Mouse (Mus musculus) liver, embryonic 11.5 days (tissue): ENCODE measurements around the gene Gm17655. TPM values are rescaled to one million over a fixed set of nuclear protein-coding genes. Genes with fewer than 3 reads are reported as not detected.

Experiments used
- ATAC-seq: fragments of 200-750 bp; cut with Nextera tagmentation; replicated peaks from 2 replicates; pipeline ENCODE4 v1.8.0; 2017; ENCODE audit warnings: moderate number of reproducible peaks, mild to moderate bottlenecking, moderate TSS enrichment, moderate library complexity; ENCODE audit not compliant: low FRiP score
- DNase-seq: peaks from one replicate; pipeline ENCODE4 v3.0.0-alpha.2; 2017; ENCODE audit warnings: low spot score
- H3K27ac ChIP-seq: fragments of 300-500 bp; sonication (generic); 2 replicates; pipeline ENCODE4 v1.5.1; 2014; ENCODE audit warnings: mild to moderate bottlenecking, low read depth, low read length, control low read depth
- H3K27me3 ChIP-seq: fragments of 300-500 bp; sonication (generic); replicated peaks from 2 replicates; pipeline ENCODE4 v1.6.1; 2014; ENCODE audit warnings: low read length, mixed read lengths; ENCODE audit not compliant: control insufficient read depth, insufficient read depth
- H3K36me3 ChIP-seq: fragments of 300-500 bp; sonication (generic); 2 replicates; pipeline ENCODE4 v1.6.1; 2014; ENCODE audit warnings: mild to moderate bottlenecking, low read length, moderate library complexity, mixed read lengths; ENCODE audit not compliant: control insufficient read depth, insufficient read depth
- H3K4me1 ChIP-seq: fragments of 300-500 bp; sonication (generic); replicated peaks from 2 replicates; pipeline ENCODE4 v1.6.1; 2014; ENCODE audit warnings: low read length, mixed read lengths; ENCODE audit not compliant: control insufficient read depth, insufficient read depth
- H3K4me2 ChIP-seq: fragments of 300-500 bp; sonication (generic); 2 replicates; pipeline ENCODE4 v1.6.1; 2014; ENCODE audit warnings: mild to moderate bottlenecking, control low read depth, moderate library complexity
- H3K4me3 ChIP-seq: fragments of 300-500 bp; sonication (generic); 2 replicates; pipeline ENCODE4 v1.5.1; 2014; ENCODE audit warnings: low read depth, low read length, control low read depth
- H3K9ac ChIP-seq: fragments of 300-500 bp; sonication (generic); 2 replicates; pipeline ENCODE4 v1.6.1; 2014; ENCODE audit warnings: low read depth, low read length, control low read depth
- H3K9me3 ChIP-seq: fragments of 300-500 bp; sonication (generic); 2 replicates; pipeline ENCODE4 v1.6.1; 2016; ENCODE audit warnings: low read length, inconsistent platforms, mixed read lengths; ENCODE audit not compliant: control insufficient read depth
- WGBS: fragments of 180-500 bp; shearing (Covaris S2); extraction: QIAGEN DNeasy Blood & Tissue Kit; methylation state at CpG from one replicate; pipeline ENCODE4 v1.1.7; 2014; 5-methylcytosine and 5-hydroxymethylcytosine counted together
- polyA plus RNA-seq: library from polyadenylated mRNA; unstranded; fragments of >200 nt; fragmentation: Nextera tagmentation; extraction: Ambion mirVana; gene quantifications from 2 replicates; pipeline ENCODE4 v1.2.1, GENCODE M21; 2014

The Gm17655 gene
- polyA plus RNA-seq, 1 experiment from 2014 or later: 2.7 TPM

DNA sequence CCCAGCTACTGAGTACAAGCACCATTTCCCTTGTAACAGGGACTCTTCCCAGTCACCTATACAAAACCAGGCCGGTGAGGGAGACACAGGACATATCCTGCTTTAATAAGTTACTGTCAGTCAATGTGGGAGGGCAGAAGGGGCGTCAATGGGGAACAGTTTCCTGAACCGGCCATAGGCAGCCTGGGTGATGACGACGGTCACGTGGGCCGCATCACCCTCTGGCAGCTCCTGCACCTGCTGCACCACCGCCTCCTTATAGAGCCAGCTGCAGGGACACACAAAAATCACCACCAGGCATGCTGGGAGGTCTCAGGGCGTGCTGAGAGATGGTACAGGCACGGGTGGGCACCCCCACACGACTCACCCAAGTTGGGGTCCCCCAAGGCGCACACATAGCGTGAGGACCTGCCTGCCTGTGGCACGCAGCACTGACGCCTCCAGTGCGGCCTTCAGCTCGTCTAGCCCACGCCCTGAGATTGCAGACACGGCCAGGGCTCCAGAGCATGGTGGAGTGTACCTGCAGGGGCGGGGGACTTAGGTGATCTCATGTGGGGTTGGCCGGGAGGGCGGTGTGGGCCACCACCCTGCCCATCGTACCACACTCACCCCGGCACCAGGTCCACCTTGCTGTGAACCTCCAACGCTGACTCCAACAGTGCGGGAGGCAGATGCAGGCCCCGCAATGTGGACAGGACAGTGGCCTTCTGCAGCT lies 31.7 kb upstream of the Gm17655 start:
- no peak overlapping the region for H3K4me3 ChIP-seq
- H3K9ac ChIP-seq: no peak overlapping the region
- ATAC-seq (no peak), DNase-seq (no peak)
- H3K27ac ChIP-seq: no peak overlapping the region
- peaks cover 7% of the 10 kb centered on the region; the same call in 1 of the 2 replicates for H3K27me3 ChIP-seq
- H3K9me3 ChIP-seq: no peaks in the 10 kb centered on the region
- no peak overlapping the region for H3K4me2 ChIP-seq
- WGBS: 92% methylated on average over 27 of the region's 27 CpGs
- peaks cover 36% of the 10 kb centered on the region for H3K36me3 ChIP-seq
- peaks cover 32% of the 10 kb centered on the region for H3K4me1 ChIP-seq

DNA sequence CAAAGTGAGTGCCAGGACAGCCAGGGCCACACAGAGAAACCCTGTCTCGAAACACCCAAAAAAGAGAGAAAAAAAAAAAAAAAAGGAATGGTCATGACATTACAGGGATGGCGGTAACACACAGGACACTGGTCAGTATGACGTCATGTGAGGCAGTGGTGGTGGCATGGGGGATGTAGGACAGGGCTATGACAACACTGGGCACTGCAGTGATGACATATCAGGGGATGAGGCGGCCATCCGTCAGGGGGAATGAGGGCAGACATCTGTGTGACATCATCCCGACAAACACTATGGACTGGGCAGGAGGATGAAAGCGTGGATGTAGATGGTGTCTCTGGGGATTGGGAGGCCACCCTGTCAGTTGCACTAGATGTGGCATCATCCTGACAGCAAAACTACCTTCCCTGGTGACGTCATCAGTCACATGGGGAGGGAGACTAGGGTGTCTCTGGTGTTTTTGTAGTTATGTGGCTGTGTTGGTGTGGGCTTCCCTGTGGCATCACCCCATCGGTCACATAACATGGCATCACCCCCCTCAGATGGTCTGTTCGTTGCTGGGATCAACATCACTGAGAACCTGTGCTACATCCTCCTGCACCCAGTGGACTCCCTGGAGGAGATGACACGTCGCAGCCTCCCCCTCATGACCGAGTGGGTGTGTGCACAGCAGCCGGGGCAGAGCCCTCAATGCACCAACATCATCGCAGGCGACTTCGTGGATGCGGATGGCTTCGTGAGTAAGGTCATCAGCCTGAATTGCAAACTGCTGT lies 30.7 kb upstream of the Gm17655 start:
- Histone ChIP-seq H3K4me2 (no peak overlapping the region), H3K9ac (no peak overlapping the region), H3K27ac (no peak overlapping the region), H3K4me1 (peaks cover 27% of the 10 kb centered on the region), H3K27me3 (peaks cover 7% of the 10 kb centered on the region; the same call in 1 of the 2 replicates), H3K9me3 (no peaks in the 10 kb centered on the region), H3K4me3 (no peak overlapping the region), H3K36me3 (peaks cover 36% of the 10 kb centered on the region)
- ATAC-seq (no peak), DNase-seq (no peak)
- WGBS: 92% methylated on average over 19 of the region's 19 CpGs

DNA sequence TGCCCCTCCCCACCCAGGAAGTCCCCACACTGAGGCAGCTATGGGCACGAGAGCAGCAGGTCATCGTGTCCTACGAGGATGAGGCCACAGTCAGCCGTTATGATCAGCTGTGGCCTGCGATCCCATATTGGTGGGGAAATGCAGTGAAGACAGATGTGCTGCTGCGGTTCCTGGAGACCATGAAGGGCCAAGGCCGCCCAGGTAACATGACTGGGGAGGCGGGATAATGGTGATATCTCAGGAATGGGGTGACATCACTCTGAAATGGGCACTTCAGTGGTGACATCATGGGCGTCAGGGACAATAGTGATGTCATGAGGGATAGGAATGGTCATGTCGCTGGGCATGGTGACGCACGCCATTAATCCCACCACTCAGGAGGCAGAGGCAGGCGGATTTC lies 30.1 kb upstream of the Gm17655 start:
- WGBS: 84% methylated on average over 13 of the region's 13 CpGs
- no peak for ATAC-seq
- H3K36me3 ChIP-seq: peaks cover 36% of the 10 kb centered on the region
- H3K9me3 ChIP-seq: no peaks in the 10 kb centered on the region
- peaks cover 7% of the 10 kb centered on the region; the same call in 1 of the 2 replicates for H3K27me3 ChIP-seq
- no peak overlapping the region for H3K4me3 ChIP-seq
- peaks cover 27% of the 10 kb centered on the region for H3K4me1 ChIP-seq
- no peak for DNase-seq
- no peak overlapping the region for H3K9ac ChIP-seq
- H3K27ac ChIP-seq: no peak overlapping the region
- peak overlapping the region; percentile 72 for H3K4me2 ChIP-seq

DNA sequence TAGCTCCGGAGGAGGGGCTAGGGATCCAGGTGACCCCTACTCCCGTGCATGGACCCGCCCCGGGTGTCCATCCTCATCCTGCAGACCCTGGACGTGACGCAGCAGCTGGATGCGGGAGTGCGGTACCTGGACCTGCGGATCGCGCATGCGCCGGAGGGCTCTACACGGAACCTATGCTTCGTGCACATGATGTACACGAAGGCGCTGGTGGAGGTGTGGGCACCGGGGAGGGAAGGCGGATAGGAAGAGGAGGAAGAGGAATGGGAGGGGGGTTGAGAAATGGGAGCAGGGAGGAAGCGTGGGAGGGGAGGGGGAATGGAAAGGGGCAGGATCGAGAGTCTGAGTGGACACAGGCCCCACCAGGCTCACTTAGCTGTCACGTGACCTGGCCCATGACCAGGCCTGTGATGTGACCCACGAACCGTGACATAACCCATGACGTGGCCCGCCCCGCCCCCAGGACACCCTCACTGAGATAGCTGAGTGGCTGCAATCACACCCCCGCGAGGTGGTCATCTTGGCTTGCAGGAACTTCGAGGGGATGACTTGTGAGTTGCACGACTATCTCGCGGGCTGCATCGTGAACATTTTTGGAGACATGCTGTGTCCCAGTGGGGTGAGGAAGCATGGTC lies 29.5 kb upstream of the Gm17655 start:
- WGBS: 12% methylated on average over 34 of the region's 34 CpGs
- H3K9ac ChIP-seq: no peak overlapping the region
- ATAC-seq: no peak; the same call in 1 of the 2 replicates

DNA sequence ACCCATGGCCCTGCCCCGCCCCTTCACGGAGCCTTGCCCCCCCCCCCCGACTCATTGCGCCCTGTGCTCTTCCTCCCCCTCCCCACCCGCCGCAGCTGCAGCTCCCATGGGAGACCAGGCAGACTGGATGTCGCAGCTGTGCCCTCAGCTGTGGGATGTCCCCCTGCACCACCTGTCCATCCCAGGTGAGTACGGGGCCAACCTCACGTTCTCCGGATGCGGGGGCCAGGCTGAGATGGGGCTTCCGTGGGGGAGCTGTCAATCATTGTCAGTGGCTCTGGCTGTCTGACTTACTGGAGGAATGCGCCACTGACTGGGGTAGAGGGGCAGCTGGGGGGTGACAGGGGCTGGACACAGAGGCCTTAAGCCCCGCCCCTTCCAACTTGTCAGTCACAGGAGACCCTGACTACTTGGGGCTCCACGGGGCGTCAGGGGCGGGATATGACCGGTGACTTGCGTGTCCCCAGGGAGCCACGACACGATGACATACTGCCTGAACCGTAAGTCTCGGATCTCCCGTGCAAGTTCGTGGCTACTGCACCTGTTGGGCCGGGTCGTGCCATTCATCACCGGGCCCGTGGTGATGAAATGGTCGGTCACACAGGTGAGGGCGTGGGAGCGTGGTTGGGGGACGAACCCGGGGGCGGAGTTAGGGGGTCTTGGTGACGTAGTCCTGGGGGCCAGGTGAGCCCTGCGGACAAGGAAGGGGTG lies 28.8 kb upstream of the Gm17655 start:
- DNase-seq: peak; percentile 49
- peaks cover 32% of the 10 kb centered on the region for H3K36me3 ChIP-seq
- ATAC-seq: peak; percentile 12; the same call in 1 of the 2 replicates
- peak overlapping the region; percentile 41 for H3K4me3 ChIP-seq
- peaks cover 19% of the 10 kb centered on the region for H3K4me1 ChIP-seq
- H3K4me2 ChIP-seq: peak overlapping the region; percentile 72
- H3K27me3 ChIP-seq: peaks cover 7% of the 10 kb centered on the region; the same call in 1 of the 2 replicates
- no peak overlapping the region for H3K27ac ChIP-seq
- whole genome bisulfite sequencing: 3% methylated on average over 36 of the region's 37 CpGs
- no peak overlapping the region for H3K9ac ChIP-seq
- H3K9me3 ChIP-seq: no peaks in the 10 kb centered on the region

More for the DNA sequence above, 29.5 kb upstream of the Gm17655 start:
- H3K4me2 ChIP-seq: peak overlapping the region; percentile 72
- peaks cover 26% of the 10 kb centered on the region for H3K4me1 ChIP-seq
- DNase-seq: peak; percentile 54
- peaks cover 7% of the 10 kb centered on the region; the same call in 1 of the 2 replicates for H3K27me3 ChIP-seq
- H3K27ac ChIP-seq: no peak overlapping the region
- H3K4me3 ChIP-seq: peak overlapping the region; percentile 41
- H3K36me3 ChIP-seq: peaks cover 36% of the 10 kb centered on the region
- H3K9me3 ChIP-seq: no peaks in the 10 kb centered on the region

DNA sequence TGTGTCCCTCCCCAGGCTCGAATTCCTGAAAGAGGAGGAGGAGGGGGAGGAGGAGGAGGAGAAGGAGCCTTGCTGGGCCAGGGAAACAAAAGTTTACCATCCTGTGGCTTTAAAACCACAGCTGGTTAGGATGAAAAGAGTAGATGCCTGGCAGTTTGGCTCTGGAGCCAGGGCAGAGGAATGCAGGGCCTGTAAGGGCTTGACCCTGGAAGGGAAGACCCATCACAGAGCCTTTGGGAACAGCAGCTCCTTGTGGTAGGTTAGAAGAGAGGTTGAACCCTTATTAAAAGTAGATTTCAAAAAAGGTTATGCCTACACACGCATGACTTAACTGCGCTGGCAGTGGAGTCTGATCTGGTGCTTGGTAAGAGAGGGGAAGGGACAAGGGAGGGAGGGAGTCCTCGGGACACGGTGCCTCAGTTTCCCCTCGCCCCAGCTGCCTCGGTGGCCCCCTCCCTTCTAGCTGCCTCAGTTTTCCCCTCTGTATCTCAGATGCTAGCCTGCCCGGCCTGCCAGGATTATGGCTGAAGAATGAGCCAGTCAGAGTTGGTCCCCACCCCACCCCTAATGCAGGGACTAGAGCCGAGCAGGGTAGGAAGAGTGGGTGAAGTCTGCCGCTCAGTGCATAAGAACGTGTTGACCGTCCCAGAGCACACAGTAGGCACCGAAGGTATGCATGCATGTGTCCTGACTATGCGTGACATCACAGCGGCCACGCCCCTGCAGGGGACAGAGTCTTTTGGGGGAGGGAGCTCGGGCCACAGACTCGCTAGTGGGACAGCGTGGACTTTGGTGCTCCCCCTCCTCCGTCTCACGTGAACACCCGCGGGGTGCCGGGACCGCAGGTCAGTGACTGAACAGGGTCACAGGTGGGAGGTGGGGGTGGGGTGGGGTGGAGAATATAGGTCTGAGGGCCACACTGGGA lies 27.6 kb upstream of the Gm17655 start, which contains the start of gene Plcxd1:
Plcxd1 (plus strand) TSS at position 314 of the 925 bp plus-strand sequence.
- Histone ChIP-seq H3K36me3 (peaks cover 20% of the 10 kb centered on the region), H3K4me1 (peaks cover 18% of the 10 kb centered on the region), H3K27me3 (peaks cover 7% of the 10 kb centered on the region; the same call in 1 of the 2 replicates), H3K9me3 (no peaks in the 10 kb centered on the region), H3K4me2 (peak within 1 kb of the TSS; percentile 72), H3K9ac (no peak within 1 kb of the TSS), H3K27ac (no peak within 1 kb of the TSS), H3K4me3 (peak within 1 kb of the TSS; percentile 41)
- DNase-seq: no peak
- 9% methylated on average over 25 of the region's 25 CpGs for WGBS
- ATAC-seq: peak; percentile 13; the same call in 1 of the 2 replicates

DNA sequence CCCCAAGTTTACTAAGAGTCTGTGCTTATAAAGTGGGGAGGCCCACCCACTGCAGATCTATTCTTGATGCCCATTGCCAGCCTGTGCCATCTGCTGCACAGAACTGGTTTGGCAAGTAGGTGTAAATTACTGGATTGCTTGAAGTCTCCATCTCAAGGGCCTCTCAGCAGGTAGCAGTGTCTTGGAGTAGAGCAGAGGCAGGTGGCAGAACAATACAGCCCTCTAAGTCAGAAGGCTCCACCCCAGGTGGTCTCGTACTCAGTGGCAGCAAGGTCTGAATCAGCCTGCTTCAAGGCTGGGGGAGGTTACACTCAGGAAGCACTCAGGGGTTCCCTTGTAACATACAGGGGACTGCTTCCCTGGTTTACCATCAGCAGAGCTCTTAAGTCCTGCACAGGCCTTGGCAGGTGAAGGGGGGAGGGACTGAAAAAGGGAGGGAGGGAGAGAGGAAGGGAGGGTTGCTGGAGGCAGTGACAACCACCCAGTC lies 26.7 kb upstream of the Gm17655 start:
- DNase-seq (no peak), ATAC-seq (no peak)
- Histone ChIP-seq H3K9ac (no peak overlapping the region), H3K36me3 (peaks cover 12% of the 10 kb centered on the region), H3K4me3 (no peak overlapping the region), H3K4me1 (peaks cover 18% of the 10 kb centered on the region), H3K27me3 (peaks cover 7% of the 10 kb centered on the region; the same call in 1 of the 2 replicates), H3K4me2 (no peak overlapping the region), H3K27ac (no peak overlapping the region), H3K9me3 (no peaks in the 10 kb centered on the region)
- 68% methylated on average over 1 of the region's 1 CpGs for WGBS
